ENCODE assay signal across 13 mouse cellular contexts in genomic region chr2:106547117-106547516, GRCm38 (mm10).
DNase-seq lines count a peak whose midpoint lies in the region; ATAC-seq lines count a peak whose summit lies in the region.
"Had no signal": no experiment of that assay in that cellular context is flagged by ENCODE, and none has a peak within 500 bp of the region (broad histone marks: within the 10 kb centered on the region; RNA-seq: fewer than 3 reads in every experiment).

No protein-coding gene starts in this region.

- no peak overlapping the region for H3K4me3 ChIP-seq in kidney, embryonic 14.5 days (ENCODE audit: low read length)
- no peak overlapping the region for H3K4me3 ChIP-seq in hindbrain, embryonic 12.5 days
- H3K4me3 ChIP-seq in midbrain, embryonic 16.5 days (ENCODE audit: low read depth, low read length): no peak overlapping the region
- H3K4me3 ChIP-seq: heart, embryonic 15.5 days; layer of hippocampus, adult 2 months; neural tube, embryonic 13.5 days; stomach, embryonic 15.5 days had no signal

- H3K9ac ChIP-seq in kidney, embryonic 14.5 days (ENCODE audit: low read depth, low read length): no peak overlapping the region
- H3K9ac ChIP-seq in hindbrain, embryonic 12.5 days: no peak overlapping the region
- H3K9ac ChIP-seq in midbrain, embryonic 16.5 days (ENCODE audit: low read depth, low read length): no peak overlapping the region
- H3K9ac ChIP-seq: heart, embryonic 15.5 days; neural tube, embryonic 13.5 days; stomach, embryonic 15.5 days had no signal

- WGBS in kidney, embryonic 14.5 days: 48% methylated on average over 4 of the region's 4 CpGs
- WGBS in hindbrain, embryonic 12.5 days: 82% methylated on average over 4 of the region's 4 CpGs
- WGBS in midbrain, embryonic 16.5 days: 88% methylated on average over 4 of the region's 4 CpGs

- H3K27ac ChIP-seq in kidney, embryonic 14.5 days (ENCODE audit: low read depth, low read length): no peak overlapping the region
- H3K27ac ChIP-seq in hindbrain, embryonic 12.5 days: no peak overlapping the region
- H3K27ac ChIP-seq in midbrain, embryonic 16.5 days (ENCODE audit: low read length): no peak overlapping the region
- H3K27ac ChIP-seq: heart, embryonic 15.5 days; layer of hippocampus, adult 2 months; macrophage; neural tube, embryonic 13.5 days; stomach, embryonic 15.5 days had no signal

- H3K4me1 ChIP-seq in kidney, embryonic 14.5 days (ENCODE audit: control insufficient read depth, insufficient read depth, low read length): no peaks in the 10 kb centered on the region
- H3K4me1 ChIP-seq in hindbrain, embryonic 12.5 days: no peaks in the 10 kb centered on the region
- H3K4me1 ChIP-seq in midbrain, embryonic 16.5 days (ENCODE audit: control insufficient read depth, insufficient read depth, low read length): no peaks in the 10 kb centered on the region
- H3K4me1 ChIP-seq: heart, embryonic 15.5 days; neural tube, embryonic 13.5 days; stomach, embryonic 15.5 days had no signal

- no peaks in the 10 kb centered on the region for H3K36me3 ChIP-seq in kidney, embryonic 14.5 days (ENCODE audit: control insufficient read depth, insufficient read depth, low read length)
- no peaks in the 10 kb centered on the region for H3K36me3 ChIP-seq in hindbrain, embryonic 12.5 days
- no peaks in the 10 kb centered on the region for H3K36me3 ChIP-seq in midbrain, embryonic 16.5 days (ENCODE audit: control insufficient read depth, insufficient read depth, low read length)
- H3K36me3 ChIP-seq: heart, embryonic 15.5 days; neural tube, embryonic 13.5 days; stomach, embryonic 15.5 days had no signal

- no peak overlapping the region for H3K4me2 ChIP-seq in kidney, embryonic 14.5 days (replicated peaks; ENCODE audit: low read depth, low read length)
- H3K4me2 ChIP-seq in hindbrain, embryonic 12.5 days (replicated peaks): no peak overlapping the region
- H3K4me2 ChIP-seq in midbrain, embryonic 16.5 days (ENCODE audit: low read length): no peak overlapping the region
- H3K4me2 ChIP-seq: heart, embryonic 15.5 days; neural tube, embryonic 13.5 days; stomach, embryonic 15.5 days had no signal

- no peaks in the 10 kb centered on the region for H3K27me3 ChIP-seq in kidney, embryonic 14.5 days (ENCODE audit: control insufficient read depth, insufficient read depth, low read length)
- H3K27me3 ChIP-seq in hindbrain, embryonic 12.5 days: no peaks in the 10 kb centered on the region
- no peaks in the 10 kb centered on the region for H3K27me3 ChIP-seq in midbrain, embryonic 16.5 days (ENCODE audit: control insufficient read depth, insufficient read depth, low read depth, low read length)
- H3K27me3 ChIP-seq: heart, embryonic 15.5 days; neural tube, embryonic 13.5 days; stomach, embryonic 15.5 days had no signal

- ATAC-seq in kidney, embryonic 14.5 days (ENCODE audit: low FRiP score, low TSS enrichment): peak; percentile 75
- ATAC-seq in hindbrain, embryonic 12.5 days (ENCODE audit: low FRiP score): no peak
- ATAC-seq in midbrain, embryonic 16.5 days: no peak

- H3K9me3 ChIP-seq in kidney, embryonic 14.5 days (ENCODE audit: control insufficient read depth, low read length): no peaks in the 10 kb centered on the region
- H3K9me3 ChIP-seq in hindbrain, embryonic 12.5 days (replicated peaks): no peaks in the 10 kb centered on the region
- no peaks in the 10 kb centered on the region for H3K9me3 ChIP-seq in midbrain, embryonic 16.5 days (replicated peaks; ENCODE audit: control insufficient read depth, low read length, poor library complexity, severe bottlenecking)
- H3K9me3 ChIP-seq: heart, embryonic 15.5 days; neural tube, embryonic 13.5 days; stomach, embryonic 15.5 days had no signal

- DNase-seq in heart, adult 11 months: peak; percentile 88
- DNase-seq in heart, adult 8-10 months (ENCODE audit: low spot score): no peak
- DNase-seq in cerebellum, adult 9-10 months: peak; percentile 24
- peak; percentile 24 for DNase-seq in lung, postnatal 10 days
- DNase-seq in frontal cortex, postnatal 14 days (ENCODE audit: low spot score in 2 of 2): no peak

Comparison
In these comparisons a context has a peak if more than half of its experiments do, and no peak if none do; other contexts are left out.
1. DNase-seq: peak in heart, adult 11 months (single experiment), cerebellum, adult 9-10 months (single experiment) and lung, postnatal 10 days (single experiment); none in heart, adult 8-10 months (single experiment) and frontal cortex, postnatal 14 days (0 of 2).